Mouse (Mus musculus): ENCODE data around the gene Ppwd1. TPM values are rescaled to one million over a fixed set of nuclear protein-coding genes. Genes with fewer than 3 reads are reported as not detected.
A peak's percentile ranks its signal among the peaks of the same experiment; 100 is the strongest.

Gene Ppwd1
- total and polyA plus RNA-seq, 3 experiments, result 14.8 to 23.0 (median 22.6) TPM

DNA sequence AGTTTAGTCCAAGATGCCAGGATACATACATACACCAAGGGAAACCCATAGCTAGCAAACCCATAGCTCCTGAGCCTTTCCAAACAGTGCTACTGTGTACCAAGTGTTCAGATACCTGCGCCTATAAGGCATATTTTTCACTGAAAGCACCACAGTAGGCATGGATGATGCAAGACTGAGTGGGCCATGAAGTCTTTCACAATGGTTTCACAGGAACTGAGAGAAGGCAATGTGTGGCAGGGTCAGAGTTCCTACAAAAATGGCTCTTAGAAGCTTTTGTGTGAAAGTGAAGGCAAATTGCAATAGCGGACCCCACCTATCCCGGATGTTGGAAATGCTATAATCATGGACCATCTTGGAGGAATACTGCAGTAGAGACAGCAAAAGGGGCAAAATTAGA, 30.4 kb upstream of the Ppwd1 start:
- dilution Hi-C loops (cut with MboI; ENCODE audit: extremely low pct_ligation_motif_present, extremely low pct_unique_long_range_greater_than_20kb, low sequenced_read_pairs), result no loop called here
- Histone ChIP-seq H3K79me2 (replicated peaks; ENCODE audit: control insufficient read depth, extremely low read depth, insufficient read depth, poor library complexity, severe bottlenecking) (no peaks in the 10 kb centered on the region), H3K9me3 (replicated peaks; ENCODE audit: low read length) (no peaks in the 10 kb centered on the region), H3K36me3 (replicated peaks in 1 of 2; ENCODE audit: control insufficient read depth in 1 of 2, insufficient read depth in 1 of 2, low read length in 1 of 2) (no peaks in the 10 kb centered on the region), H3K27me3 (replicated peaks) (no peaks in the 10 kb centered on the region), H3K4me2 (ENCODE audit: insufficient read depth, low read depth, poor library complexity, severe bottlenecking) (no peak overlapping the region), H3K27ac (ENCODE audit: insufficient read depth, low read depth) (no peak overlapping the region), H3K4me3 (replicated peaks in 1 of 3; ENCODE audit: low read depth in 2 of 3, low read length in 2 of 3, poor library complexity in 1 of 3) (no peak overlapping the region), H3K4me1 (ENCODE audit: control insufficient read depth in 1 of 2, insufficient read depth in 2 of 2) (peaks cover 2 to 4% of the 10 kb centered on the region in 2 experiments; a peak in 1 of 4 replicates), H3K9ac (ENCODE audit: insufficient read depth, low read depth) (no peak overlapping the region)
- TF ChIP-seq RCOR1 (conservative IDR thresholded peaks at IDR 0.05; ENCODE audit: low read depth, low read length), result no peak
- TF ChIP-seq IRF4 (IDR thresholded peaks at IDR 0.05; ENCODE audit: low read depth, low read length), result no peak
- TF ChIP-seq TBP (conservative IDR thresholded peaks at IDR 0.05; ENCODE audit: low read depth, low read length), result no peak
- DNase-seq (ENCODE audit: extremely low read depth), result no peak
- in situ Hi-C loops (cut with MboI; ENCODE audit: low pct_ligation_motif_present, low pct_unique_long_range_greater_than_20kb, low sequenced_read_pairs), result loop anchor here (25.0 kb wide), 2 partner anchors 353 to 678 kb away; no protein-coding TSS in a partner anchor

DNA sequence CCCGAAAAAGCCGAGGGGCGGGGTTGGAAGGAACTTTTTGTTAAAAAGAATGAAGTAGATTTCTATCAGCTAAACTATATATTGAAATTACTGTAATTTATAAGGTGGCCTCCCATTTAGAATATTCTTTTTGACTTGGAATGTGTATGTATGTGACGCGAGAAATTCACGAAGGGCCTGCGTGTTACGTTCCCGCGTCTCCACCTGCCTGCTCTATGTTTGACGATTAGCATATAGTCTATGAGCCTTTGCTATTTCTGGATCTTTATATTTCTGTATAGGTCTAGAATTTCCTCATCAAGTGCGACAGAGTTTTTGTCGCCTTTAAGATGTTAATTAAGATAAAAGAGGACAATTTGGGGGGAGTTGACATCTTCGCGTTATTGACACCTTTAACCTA, 538 bp upstream of the Ppwd1 start:
- in situ Hi-C loops (cut with MboI; ENCODE audit: low pct_ligation_motif_present, low pct_unique_long_range_greater_than_20kb, low sequenced_read_pairs), result no loop called here
- H3K9ac ChIP-seq (ENCODE audit: insufficient read depth, low read depth), result peak overlapping the region; percentile 84
- peaks cover 36% of the 10 kb centered on the region for H3K79me2 ChIP-seq (replicated peaks; ENCODE audit: control insufficient read depth, extremely low read depth, insufficient read depth, poor library complexity, severe bottlenecking)
- DNase-seq (ENCODE audit: extremely low read depth), result peak; percentile 37
- peak overlapping the region; percentile 64 to 86 (median 67) for H3K4me3 ChIP-seq (replicated peaks in 1 of 3; ENCODE audit: low read depth in 2 of 3, low read length in 2 of 3, poor library complexity in 1 of 3)
- no peaks in the 10 kb centered on the region for H3K27me3 ChIP-seq (replicated peaks)
- peak overlapping the region; percentile 61 for H3K4me2 ChIP-seq (ENCODE audit: insufficient read depth, low read depth, poor library complexity, severe bottlenecking)
- peaks cover 0 to 21% of the 10 kb centered on the region in 2 experiments; a peak in 2 of 4 replicates for H3K4me1 ChIP-seq (ENCODE audit: control insufficient read depth in 1 of 2, insufficient read depth in 2 of 2)
- TF ChIP-seq EP300 (IDR thresholded peaks at IDR 0.05; ENCODE audit: low read length) (no peak), TCF12 (IDR thresholded peaks at IDR 0.05; ENCODE audit: low read depth, low read length) (no peak), MAX (IDR thresholded peaks at IDR 0.05; ENCODE audit: low read length) (peak; percentile 10; the same call in 1 of the 2 replicates)
- no peaks in the 10 kb centered on the region for H3K9me3 ChIP-seq (replicated peaks; ENCODE audit: low read length)
- dilution Hi-C loops (cut with MboI; ENCODE audit: extremely low pct_ligation_motif_present, extremely low pct_unique_long_range_greater_than_20kb, low sequenced_read_pairs), result no loop called here
- H3K36me3 ChIP-seq (replicated peaks in 1 of 2; ENCODE audit: control insufficient read depth in 1 of 2, insufficient read depth in 1 of 2, low read length in 1 of 2), result peaks cover 5 to 11% of the 10 kb centered on the region in 2 experiments
- H3K27ac ChIP-seq (ENCODE audit: insufficient read depth, low read depth), result no peak overlapping the region

DNA sequence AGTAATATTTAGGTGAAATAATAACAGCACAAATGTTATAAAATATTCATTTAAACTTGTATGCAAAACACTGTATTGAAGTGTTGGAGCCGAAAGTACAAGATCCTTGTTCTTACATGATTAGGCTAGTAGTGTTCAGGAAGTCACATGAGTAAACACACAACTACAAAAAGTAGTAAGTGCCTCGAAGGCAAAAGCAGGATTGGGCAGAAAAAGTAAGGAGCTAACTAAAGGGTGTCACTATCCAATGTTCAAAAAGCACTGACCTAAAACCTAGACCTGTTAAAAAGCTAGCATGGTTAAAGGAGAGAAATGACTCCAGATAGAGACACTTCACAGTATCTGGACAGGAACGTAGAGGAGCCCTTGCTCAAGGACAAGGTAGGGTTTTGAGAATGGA, 1.2 kb downstream of the Ppwd1 start:
- in situ Hi-C loops (cut with MboI; ENCODE audit: low pct_ligation_motif_present, low pct_unique_long_range_greater_than_20kb, low sequenced_read_pairs), result no loop called here
- no peaks in the 10 kb centered on the region for H3K27me3 ChIP-seq (replicated peaks)
- H3K27ac ChIP-seq (ENCODE audit: insufficient read depth, low read depth), result no peak overlapping the region
- TF ChIP-seq POLR2A (IDR thresholded peaks at IDR 0.05; ENCODE audit: low read depth, low read length) (no peak), CTCF (conservative IDR thresholded peaks at IDR 0.05 in 1 of 2, IDR thresholded peaks at IDR 0.05 in 1 of 2; ENCODE audit: low read depth in 2 of 2, low read length in 2 of 2) (no peak), NRF1 (IDR thresholded peaks at IDR 0.05; ENCODE audit: low read depth, low read length) (no peak), SIN3A (IDR thresholded peaks at IDR 0.05; ENCODE audit: low read length) (peak; percentile 26; the same call in 1 of the 2 replicates), NELFE (IDR thresholded peaks at IDR 0.05; ENCODE audit: low read depth, low read length) (no peak), GABPA (IDR thresholded peaks at IDR 0.05; ENCODE audit: insufficient replicate concordance, low read depth, low read length) (no peak), KAT2A (IDR thresholded peaks at IDR 0.05; ENCODE audit: insufficient replicate concordance, low read length) (no peak), BHLHE40 (IDR thresholded peaks at IDR 0.05; ENCODE audit: low read depth, low read length) (peak; percentile 53), TCF12 (IDR thresholded peaks at IDR 0.05; ENCODE audit: low read depth, low read length) (no peak), E2F4 (IDR thresholded peaks at IDR 0.05; ENCODE audit: insufficient replicate concordance, low read depth, low read length) (no peak), ELF1 (IDR thresholded peaks at IDR 0.05; ENCODE audit: low read depth, low read length) (no peak), POLR2AphosphoS2 (IDR thresholded peaks at IDR 0.05; ENCODE audit: low read depth, low read length) (no peak), MEF2A (IDR thresholded peaks at IDR 0.05; ENCODE audit: borderline replicate concordance, low read depth, low read length) (no peak), ZC3H11A (IDR thresholded peaks at IDR 0.05; ENCODE audit: low read depth, low read length) (no peak), MXI1 (IDR thresholded peaks at IDR 0.05; ENCODE audit: low read depth, low read length) (no peak), UBTF (IDR thresholded peaks at IDR 0.05; ENCODE audit: low read depth, low read length) (no peak), ZMIZ1 (IDR thresholded peaks at IDR 0.05; ENCODE audit: low read depth, low read length) (no peak)
- H3K4me3 ChIP-seq (replicated peaks in 1 of 3; ENCODE audit: low read depth in 2 of 3, low read length in 2 of 3, poor library complexity in 1 of 3), result peak overlapping the region; percentile 61 to 93 (median 86)
- H3K4me1 ChIP-seq (ENCODE audit: control insufficient read depth in 1 of 2, insufficient read depth in 2 of 2), result peaks cover 0 to 21% of the 10 kb centered on the region in 2 experiments; a peak in 2 of 4 replicates
- peak overlapping the region; percentile 84 for H3K9ac ChIP-seq (ENCODE audit: insufficient read depth, low read depth)
- H3K79me2 ChIP-seq (replicated peaks; ENCODE audit: control insufficient read depth, extremely low read depth, insufficient read depth, poor library complexity, severe bottlenecking), result peaks cover 36% of the 10 kb centered on the region
- peak overlapping the region; percentile 91; the same call in 1 of the 2 replicates for H3K4me2 ChIP-seq (ENCODE audit: insufficient read depth, low read depth, poor library complexity, severe bottlenecking)
- peak; percentile 3 for DNase-seq (ENCODE audit: extremely low read depth)
- no peaks in the 10 kb centered on the region for H3K9me3 ChIP-seq (replicated peaks; ENCODE audit: low read length)
- dilution Hi-C loops (cut with MboI; ENCODE audit: extremely low pct_ligation_motif_present, extremely low pct_unique_long_range_greater_than_20kb, low sequenced_read_pairs), result no loop called here
- H3K36me3 ChIP-seq (replicated peaks in 1 of 2; ENCODE audit: control insufficient read depth in 1 of 2, insufficient read depth in 1 of 2, low read length in 1 of 2), result peaks cover 8 to 14% of the 10 kb centered on the region in 2 experiments

Data from CH12.LX (cell line).